Mouse (Mus musculus) hindbrain, embryonic 12.5 days (tissue): Measurements from ENCODE around the gene B3gnt8. TPM values are rescaled to one million over a fixed set of nuclear protein-coding genes. Genes with fewer than 3 reads are reported as not detected.

ENCODE experiments used
- ATAC-seq: fragments of 200-750 bp; cut with Nextera tagmentation; 2 replicates; pipeline ENCODE4 v1.8.0; 2017; ENCODE audit warnings: moderate TSS enrichment; ENCODE audit not compliant: low FRiP score
- H3K27ac ChIP-seq: fragments of 300-500 bp; sonication (generic); 2 replicates; pipeline ENCODE4 v1.5.1; 2016; ENCODE audit warnings: mild to moderate bottlenecking
- H3K27me3 ChIP-seq: fragments of 300-500 bp; sonication (generic); 2 replicates; pipeline ENCODE4 v1.6.1; 2016; ENCODE audit warnings: mild to moderate bottlenecking
- H3K36me3 ChIP-seq: fragments of 300-500 bp; sonication (generic); 2 replicates; pipeline ENCODE4 v1.6.1; 2016; ENCODE audit warnings: mild to moderate bottlenecking
- H3K4me1 ChIP-seq: fragments of 300-500 bp; sonication (generic); 2 replicates; pipeline ENCODE4 v1.6.1; 2016
- H3K4me2 ChIP-seq: fragments of 300-500 bp; sonication (generic); replicated peaks from 2 replicates; pipeline ENCODE4 v1.6.1; 2016; ENCODE audit warnings: mild to moderate bottlenecking
- H3K4me3 ChIP-seq: fragments of 300-500 bp; sonication (generic); 2 replicates; pipeline ENCODE4 v1.5.1; 2016; ENCODE audit warnings: mild to moderate bottlenecking
- H3K9ac ChIP-seq: fragments of 300-500 bp; sonication (generic); 2 replicates; pipeline ENCODE4 v1.6.1; 2016; ENCODE audit warnings: mild to moderate bottlenecking, moderate library complexity
- H3K9me3 ChIP-seq: fragments of 300-500 bp; sonication (generic); replicated peaks from 2 replicates; pipeline ENCODE4 v1.6.1; 2016; ENCODE audit warnings: mild to moderate bottlenecking
- WGBS: fragments of 180-500 bp; shearing (Covaris S2); methylation state at CpG from one replicate; pipeline ENCODE4 v1.1.7; 2016; 5-methylcytosine and 5-hydroxymethylcytosine counted together
- polyA plus RNA-seq: library from polyadenylated mRNA; unstranded; fragments of >200 nt; fragmentation: Nextera tagmentation; extraction: Ambion mirVana; gene quantifications from 2 replicates; pipeline ENCODE4 v1.2.1, GENCODE M21; 2016

Gene B3gnt8
- polyA plus RNA-seq, 1 experiment from 2014 or later, result 1.5 TPM

- no peak overlapping the region for H3K9ac ChIP-seq
- H3K36me3 ChIP-seq, result no peaks in the 10 kb centered on the region
- H3K27me3 ChIP-seq, result no peaks in the 10 kb centered on the region
- no peak for ATAC-seq
- no peaks in the 10 kb centered on the region for H3K4me1 ChIP-seq
- H3K4me3 ChIP-seq, result no peak overlapping the region
- WGBS, result 82% methylated on average over 2 of the region's 2 CpGs
- no peak overlapping the region for H3K4me2 ChIP-seq
- no peak overlapping the region for H3K27ac ChIP-seq
- no peaks in the 10 kb centered on the region; the same call in 1 of the 2 replicates for H3K9me3 ChIP-seq
These were observed 19.3 kb upstream of the B3gnt8 start for GRCm38 (mm10) chr7:25607196-25607595.

- Histone ChIP-seq H3K9me3 (no peaks in the 10 kb centered on the region; the same call in 1 of the 2 replicates), H3K9ac (no peak overlapping the region), H3K36me3 (no peaks in the 10 kb centered on the region), H3K4me2 (no peak overlapping the region), H3K27me3 (no peaks in the 10 kb centered on the region), H3K4me3 (no peak overlapping the region), H3K27ac (no peak overlapping the region), H3K4me1 (no peaks in the 10 kb centered on the region)
- no peak for ATAC-seq
- WGBS, result 38% methylated on average over 6 of the region's 6 CpGs
These were observed 16.4 kb upstream of the B3gnt8 start for GRCm38 (mm10) chr7:25610056-25610455.

GRCm38 (mm10) chr7:25611501-25611900 is 15.0 kb upstream of the B3gnt8 start:
- Histone ChIP-seq H3K27me3 (no peaks in the 10 kb centered on the region), H3K36me3 (no peaks in the 10 kb centered on the region), H3K27ac (no peak overlapping the region), H3K4me3 (no peak overlapping the region), H3K4me2 (no peak overlapping the region), H3K9ac (no peak overlapping the region), H3K4me1 (no peaks in the 10 kb centered on the region), H3K9me3 (no peaks in the 10 kb centered on the region; the same call in 1 of the 2 replicates)
- no peak for ATAC-seq
- WGBS, result 43% methylated on average over 7 of the region's 7 CpGs

GRCm38 (mm10) chr7:25614086-25614485 is 12.4 kb upstream of the B3gnt8 start:
- Histone ChIP-seq H3K27me3 (peaks cover 5% of the 10 kb centered on the region), H3K27ac (no peak overlapping the region), H3K4me3 (no peak overlapping the region), H3K9ac (no peak overlapping the region), H3K4me2 (no peak overlapping the region), H3K4me1 (no peaks in the 10 kb centered on the region), H3K36me3 (no peaks in the 10 kb centered on the region), H3K9me3 (no peaks in the 10 kb centered on the region)
- 87% methylated on average over 5 of the region's 5 CpGs for WGBS
- ATAC-seq, result no peak

GRCm38 (mm10) chr7:25614831-25615705 is 11.4 kb upstream of the B3gnt8 start:
- Histone ChIP-seq H3K27me3 (peaks cover 5% of the 10 kb centered on the region), H3K4me1 (peaks cover 2% of the 10 kb centered on the region; the same call in 1 of the 2 replicates), H3K4me2 (no peak overlapping the region), H3K4me3 (no peak overlapping the region), H3K36me3 (no peaks in the 10 kb centered on the region), H3K9me3 (no peaks in the 10 kb centered on the region), H3K9ac (no peak overlapping the region), H3K27ac (no peak overlapping the region)
- 69% methylated on average over 21 of the region's 21 CpGs for WGBS
- no peak for ATAC-seq

GRCm38 (mm10) chr7:25615706-25616011 is 10.8 kb upstream of the B3gnt8 start, which contains the start of gene Erich4:
Erich4 (minus strand) TSS chr7:25615892.
- no peak for ATAC-seq
- Histone ChIP-seq H3K4me3 (no peak within 1 kb of the TSS), H3K27ac (no peak within 1 kb of the TSS), H3K4me1 (peaks cover 3% of the 10 kb centered on the region; the same call in 1 of the 2 replicates), H3K4me2 (no peak within 1 kb of the TSS), H3K9me3 (no peaks in the 10 kb centered on the region), H3K9ac (no peak within 1 kb of the TSS), H3K36me3 (no peaks in the 10 kb centered on the region), H3K27me3 (peaks cover 5% of the 10 kb centered on the region)
- 85% methylated on average over 5 of the region's 5 CpGs for WGBS

GRCm38 (mm10) chr7:25617376-25618160 is 8.9 kb upstream of the B3gnt8 start:
- Histone ChIP-seq H3K9ac (no peak overlapping the region), H3K36me3 (0 out of 2 replicates have a peak, but pooled peaks cover 8% of the 10 kb centered on the region), H3K27me3 (peaks cover 5% of the 10 kb centered on the region), H3K9me3 (no peaks in the 10 kb centered on the region), H3K4me3 (no peak overlapping the region), H3K27ac (no peak overlapping the region), H3K4me2 (no peak overlapping the region), H3K4me1 (peaks cover 3% of the 10 kb centered on the region; the same call in 1 of the 2 replicates)
- ATAC-seq, result no peak
- 80% methylated on average over 10 of the region's 10 CpGs for WGBS

- Histone ChIP-seq H3K4me3 (peak within 1 kb of the TSS; percentile 61), H3K27me3 (peaks cover 5% of the 10 kb centered on the region), H3K9me3 (no peaks in the 10 kb centered on the region), H3K4me1 (peaks cover 3% of the 10 kb centered on the region; the same call in 1 of the 2 replicates), H3K27ac (no peak within 1 kb of the TSS), H3K4me2 (peak within 1 kb of the TSS; percentile 60), H3K9ac (peak within 1 kb of the TSS; percentile 45), H3K36me3 (0 out of 2 replicates have a peak, but pooled peaks cover 14% of the 10 kb centered on the region)
- 1% methylated on average over 53 of the region's 53 CpGs for WGBS
- ATAC-seq, result peak; percentile 92
These were observed 7.4 kb upstream of the B3gnt8 start, which contains the start of gene Dmac2 for GRCm38 (mm10) chr7:25618865-25619721. Dmac2 (plus strand) TSS chr7:25619414.

- Histone ChIP-seq H3K9me3 (no peaks in the 10 kb centered on the region), H3K4me2 (peak overlapping the region; percentile 60), H3K9ac (peak overlapping the region; percentile 45), H3K27me3 (peaks cover 5% of the 10 kb centered on the region), H3K4me3 (peak overlapping the region; percentile 61), H3K27ac (no peak overlapping the region), H3K4me1 (peaks cover 3% of the 10 kb centered on the region; the same call in 1 of the 2 replicates), H3K36me3 (peaks cover 16% of the 10 kb centered on the region; the same call in 1 of the 2 replicates)
- ATAC-seq, result no peak
- WGBS, result 24% methylated on average over 5 of the region's 5 CpGs
These were observed 6.8 kb upstream of the B3gnt8 start for GRCm38 (mm10) chr7:25619722-25619991.

- peaks cover 21% of the 10 kb centered on the region; the same call in 1 of the 2 replicates for H3K36me3 ChIP-seq
- peaks cover 3% of the 10 kb centered on the region; the same call in 1 of the 2 replicates for H3K4me1 ChIP-seq
- H3K4me3 ChIP-seq, result no peak overlapping the region; the same call in 1 of the 2 replicates
- no peak for ATAC-seq
- WGBS, result 92% methylated on average over 5 of the region's 5 CpGs
- H3K4me2 ChIP-seq, result peak overlapping the region; percentile 60
- H3K9me3 ChIP-seq, result no peaks in the 10 kb centered on the region
- no peak overlapping the region for H3K27ac ChIP-seq
- peaks cover 5% of the 10 kb centered on the region for H3K27me3 ChIP-seq
- no peak overlapping the region for H3K9ac ChIP-seq
These were observed 6.4 kb upstream of the B3gnt8 start for GRCm38 (mm10) chr7:25620101-25620500.

- Histone ChIP-seq H3K9me3 (no peaks in the 10 kb centered on the region), H3K27ac (no peak overlapping the region), H3K27me3 (peaks cover 5% of the 10 kb centered on the region), H3K4me2 (no peak overlapping the region), H3K36me3 (peaks cover 27% of the 10 kb centered on the region; the same call in 1 of the 2 replicates), H3K9ac (no peak overlapping the region), H3K4me3 (no peak overlapping the region), H3K4me1 (peaks cover 3% of the 10 kb centered on the region; the same call in 1 of the 2 replicates)
- no peak for ATAC-seq
- WGBS, result 90% methylated on average over 11 of the region's 11 CpGs
These were observed 5.7 kb upstream of the B3gnt8 start for GRCm38 (mm10) chr7:25620751-25621150.
